Mouse (Mus musculus): ENCODE data around the gene Fcer1g.

Gene Fcer1g

DNA sequence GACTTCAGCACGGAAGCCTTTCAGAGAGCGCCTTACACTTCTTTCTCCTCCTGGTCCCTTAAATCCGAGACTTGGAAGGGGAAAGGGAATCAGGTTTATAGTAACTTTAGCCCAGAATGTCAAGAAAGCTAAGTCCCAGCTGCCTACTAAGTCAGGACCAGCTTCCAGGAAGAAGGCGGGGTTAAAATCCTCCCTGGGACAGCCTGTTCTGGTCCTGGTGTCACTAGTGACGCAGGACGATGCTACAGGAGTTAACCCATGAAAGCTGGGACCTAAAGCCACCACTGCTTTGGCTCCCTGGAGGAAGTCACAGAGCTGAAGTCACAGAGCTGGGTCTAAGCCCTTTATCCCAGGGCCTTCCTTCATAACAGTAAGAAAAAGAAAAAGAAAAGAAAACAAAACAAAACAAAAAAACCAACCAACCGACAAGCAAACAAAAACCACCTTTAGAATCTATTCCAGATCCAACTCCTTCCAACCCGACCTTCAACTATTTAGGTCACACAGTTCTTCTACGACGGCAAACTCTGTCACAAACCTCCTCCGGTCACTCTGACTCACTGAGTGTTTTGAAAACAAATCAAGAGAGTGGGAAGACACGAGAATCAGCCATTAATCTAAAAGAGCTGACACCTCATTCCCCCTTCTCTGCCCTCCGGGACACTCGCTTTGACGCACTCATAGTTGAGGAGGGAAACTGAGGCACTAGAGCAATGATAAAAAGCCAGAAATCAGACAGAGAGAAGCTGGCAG, 6.0 kb upstream of the Fcer1g start:
- DNase-seq = no peak

DNA sequence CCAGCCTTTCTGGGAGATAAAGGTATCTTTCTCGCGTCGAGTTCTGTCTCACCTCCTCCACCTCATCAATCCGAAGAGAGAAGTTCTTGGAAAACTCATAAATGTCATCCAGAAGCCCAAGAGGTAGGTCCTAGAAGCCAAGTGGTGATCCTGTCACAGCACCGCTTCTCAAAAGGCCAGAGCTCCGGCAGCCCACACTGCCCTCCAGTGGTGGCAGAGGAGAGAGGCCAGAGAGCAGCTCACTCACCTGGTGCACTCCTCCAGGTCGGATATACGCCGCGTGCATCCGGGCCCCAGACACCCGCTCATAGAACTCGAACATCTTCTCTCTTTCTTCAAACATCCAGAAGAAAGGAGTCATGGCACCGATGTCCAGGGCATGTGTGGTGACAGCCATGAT, 4.3 kb upstream of the Fcer1g start:
- DNase-seq = no peak

DNA sequence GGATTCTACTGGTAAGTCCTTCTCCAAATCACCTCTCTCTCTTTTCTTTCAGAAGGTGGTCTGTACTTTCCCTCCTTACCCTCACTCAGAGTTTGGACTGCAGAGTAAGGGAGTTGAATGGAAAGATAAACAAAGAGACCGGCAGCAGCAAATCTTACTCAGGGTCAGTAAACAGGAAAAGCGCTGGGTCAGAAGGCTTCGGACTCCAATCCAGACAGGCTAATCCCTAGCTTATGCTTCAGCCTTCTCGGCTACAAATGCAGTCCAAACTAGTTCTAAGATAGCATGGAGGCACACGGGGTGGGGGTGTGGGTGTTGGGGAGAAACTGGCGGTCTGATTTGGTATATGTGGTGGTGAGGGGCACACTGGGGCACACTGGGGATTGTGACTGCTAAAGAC, 3.3 kb upstream of the Fcer1g start:
- no peak for DNase-seq

DNA sequence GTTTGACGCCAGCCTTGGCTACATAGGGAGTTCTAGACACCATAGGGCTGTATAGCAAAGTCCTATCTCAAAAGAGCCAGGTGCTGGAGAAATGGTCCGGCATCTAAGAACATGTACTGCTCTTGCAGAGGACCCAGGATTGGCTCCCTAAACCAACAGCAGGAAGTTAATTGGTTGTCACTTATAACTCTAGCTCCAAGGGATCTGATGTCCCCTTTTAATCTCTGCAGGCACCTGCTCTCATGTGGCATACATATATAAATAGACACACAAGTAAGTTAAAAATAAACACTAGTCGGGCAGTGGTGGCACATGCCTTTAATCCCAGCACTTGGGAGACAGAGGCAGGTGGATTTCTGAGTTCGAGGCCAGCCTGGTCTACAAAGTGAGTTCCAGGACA, 1.6 kb upstream of the Fcer1g start:
- no peak for DNase-seq

DNA sequence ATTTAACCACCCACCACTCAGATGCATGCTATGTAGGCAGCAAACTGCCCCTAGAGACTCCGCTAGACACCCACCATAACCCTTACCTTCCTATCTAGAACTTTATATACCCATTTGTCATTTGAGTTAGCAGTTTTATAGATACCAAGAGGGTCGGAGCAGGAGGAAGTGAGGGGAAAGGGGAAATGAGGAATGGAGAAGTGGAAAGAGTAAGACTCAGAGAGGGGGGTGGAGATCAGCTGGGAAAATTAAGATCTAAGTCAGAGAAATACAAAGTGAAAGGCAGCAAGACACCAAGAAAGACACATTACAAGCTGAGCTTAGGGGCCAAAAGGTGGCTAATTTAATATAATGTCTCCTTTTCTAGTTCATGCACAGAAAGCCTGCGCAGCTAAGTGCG, 373 bp upstream of the Fcer1g start:
- DNase-seq = no peak

DNA sequence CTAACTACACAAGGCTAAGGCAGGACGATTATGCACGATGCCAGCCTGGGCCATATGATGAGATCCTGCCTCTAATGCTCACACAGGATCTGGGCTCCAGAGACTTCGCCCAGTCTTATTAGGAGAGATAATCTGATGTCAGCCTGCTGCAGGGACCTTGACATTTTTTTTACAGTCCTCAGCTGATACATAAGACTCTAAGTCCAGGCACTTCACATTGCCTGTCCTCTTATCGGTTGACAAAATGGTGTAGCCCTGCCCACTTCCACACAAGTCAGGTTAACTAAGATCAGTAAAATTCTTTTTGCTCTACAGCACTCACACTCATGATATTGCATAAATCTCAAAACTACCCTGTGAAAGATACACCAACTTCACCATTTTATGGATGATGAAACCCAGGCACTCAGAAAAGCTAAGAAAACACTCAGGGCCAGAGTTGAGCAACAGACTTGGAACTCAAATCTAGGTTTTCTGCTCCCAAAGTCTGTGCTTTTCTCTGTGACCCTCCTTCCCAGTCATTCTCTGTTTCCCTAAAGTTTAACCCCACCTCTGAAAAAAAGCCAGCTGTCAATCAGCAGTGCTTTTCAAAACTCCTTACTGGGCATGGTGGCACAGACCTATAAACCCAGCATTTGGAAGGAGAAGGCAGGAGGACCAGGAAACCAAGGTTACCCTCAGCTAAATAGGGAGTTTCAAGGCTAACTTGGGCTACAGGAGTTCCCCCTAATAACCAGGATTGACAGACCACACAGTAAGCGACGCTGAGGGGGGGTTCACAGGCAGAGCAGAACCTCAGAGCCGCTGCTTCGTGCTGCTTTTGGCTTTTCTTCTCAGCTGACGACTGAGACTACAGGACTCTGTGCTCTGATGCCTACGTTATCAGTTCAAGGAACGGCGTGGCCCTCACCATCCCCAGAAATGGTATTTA, 1.1 kb downstream of the Fcer1g start:
- no peak for DNase-seq

DNA sequence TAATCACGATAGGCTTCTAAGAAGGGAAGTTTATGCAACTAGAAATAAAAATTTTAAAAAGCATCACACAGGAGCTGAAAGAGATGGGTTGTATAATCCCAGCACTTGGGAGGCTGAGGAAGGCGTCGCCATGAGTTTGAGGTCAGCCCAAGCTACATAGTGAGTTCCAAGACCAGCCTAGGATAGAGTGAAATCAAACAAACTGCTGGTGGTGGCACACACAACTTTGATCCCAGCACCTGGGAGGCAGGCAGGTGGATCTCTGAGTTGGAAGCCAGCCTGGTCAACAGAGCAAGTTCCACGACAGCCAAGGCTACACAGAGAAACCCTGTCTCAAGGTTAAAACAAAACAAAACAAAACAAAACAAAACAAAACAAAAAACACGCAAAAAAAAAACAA, 1.8 kb downstream of the Fcer1g start:
- no peak for DNase-seq

DNA sequence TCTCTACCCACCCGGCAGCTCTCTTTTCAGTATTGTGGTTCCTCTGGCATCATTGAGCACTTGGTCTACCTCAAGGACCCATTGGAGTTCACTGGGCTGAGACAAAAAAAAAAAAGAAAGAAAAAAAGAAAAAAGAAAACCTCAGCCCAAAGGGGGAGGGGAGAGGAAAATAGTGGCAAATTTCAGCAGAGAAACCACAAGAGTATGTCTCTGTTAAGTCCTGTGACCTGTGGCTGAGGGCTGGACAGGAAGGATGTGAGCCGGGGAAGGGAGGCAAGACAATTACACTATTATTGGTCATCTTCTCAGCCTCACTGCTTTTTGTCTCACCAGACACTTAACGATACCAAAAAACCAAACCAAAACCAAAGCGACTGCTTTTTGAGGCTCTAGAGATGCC, 2.3 kb downstream of the Fcer1g start:
- DNase-seq = no peak

DNA sequence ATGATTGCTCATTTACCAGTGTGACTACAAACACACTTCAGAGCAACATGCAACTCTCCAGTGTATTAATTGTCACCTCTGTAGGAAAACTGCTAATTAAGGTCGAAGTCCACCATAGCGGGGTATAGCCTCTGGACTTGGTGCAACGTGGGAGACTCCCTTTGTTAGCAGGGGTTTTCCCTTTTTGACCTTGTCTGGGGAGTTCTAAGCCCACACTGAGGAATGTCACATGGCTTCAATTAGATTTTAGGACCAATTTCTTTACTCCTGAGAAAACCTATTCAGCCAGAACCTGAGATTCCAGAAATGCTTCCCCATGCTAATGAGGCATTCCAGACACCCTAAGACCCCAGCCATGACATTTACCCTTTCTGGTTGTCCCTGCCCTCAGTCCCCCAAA, 4.0 kb downstream of the Fcer1g start:
- DNase-seq = no peak

DNA sequence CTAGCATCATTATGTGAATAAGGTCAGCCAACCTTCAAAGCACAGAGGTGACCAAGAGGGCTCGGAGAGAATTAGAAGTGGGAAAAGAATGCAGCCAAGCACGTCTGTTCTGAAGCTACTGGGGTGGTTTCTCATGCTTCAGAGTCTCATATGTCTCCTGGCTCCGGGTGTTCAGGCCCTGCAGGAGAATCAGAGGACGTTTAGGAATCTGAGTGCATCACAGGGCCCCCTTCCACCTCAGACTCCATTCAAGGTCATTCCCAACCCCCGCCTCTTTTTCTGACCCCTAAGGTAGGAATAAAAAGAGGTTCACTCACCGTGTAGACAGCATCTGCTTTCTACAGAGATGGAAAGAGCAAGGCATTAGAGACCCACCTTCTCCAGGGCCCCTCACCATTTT, 4.4 kb downstream of the Fcer1g start:
- no peak for DNase-seq

DNA sequence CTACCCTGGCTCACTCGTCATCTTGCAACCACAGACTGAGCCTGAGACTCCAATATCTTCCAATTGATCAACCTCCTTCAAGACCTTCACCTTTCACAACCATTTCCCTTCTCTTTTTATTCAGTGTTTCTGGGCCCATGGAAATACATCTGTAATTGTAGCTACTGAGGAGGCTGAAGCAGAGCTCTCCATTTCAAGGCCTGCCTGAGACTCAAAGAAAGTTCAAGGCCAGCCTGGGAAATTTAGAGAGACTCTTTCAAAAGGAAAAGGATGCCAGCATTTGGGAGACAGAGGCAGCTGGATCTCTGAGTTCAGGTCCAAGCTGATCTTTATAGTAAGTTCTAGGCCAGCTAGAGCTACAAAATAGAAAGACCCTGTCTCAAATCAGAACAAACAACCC, 6.3 kb downstream of the Fcer1g start:
- DNase-seq = no peak

DNA sequence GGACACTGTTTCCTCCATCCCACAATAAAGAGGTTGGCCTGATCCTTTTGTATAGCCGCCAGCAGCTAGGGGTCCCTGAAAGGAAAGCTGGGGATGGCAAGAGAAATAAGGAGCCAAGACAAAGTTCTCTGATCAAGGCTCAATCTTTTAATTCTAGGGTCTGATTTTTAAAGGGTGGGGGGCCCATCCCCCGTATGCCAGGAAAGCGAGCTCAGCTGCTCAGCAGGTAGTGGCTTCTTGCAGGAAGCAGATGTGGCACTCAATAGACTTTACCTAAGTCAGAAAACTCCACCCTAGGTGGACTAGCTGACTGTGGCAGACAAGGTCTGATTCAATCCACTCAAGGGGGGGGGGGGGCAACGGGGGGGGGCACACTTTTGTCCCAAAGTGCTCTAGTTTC, 7.4 kb downstream of the Fcer1g start:
- no peak for DNase-seq

DNA sequence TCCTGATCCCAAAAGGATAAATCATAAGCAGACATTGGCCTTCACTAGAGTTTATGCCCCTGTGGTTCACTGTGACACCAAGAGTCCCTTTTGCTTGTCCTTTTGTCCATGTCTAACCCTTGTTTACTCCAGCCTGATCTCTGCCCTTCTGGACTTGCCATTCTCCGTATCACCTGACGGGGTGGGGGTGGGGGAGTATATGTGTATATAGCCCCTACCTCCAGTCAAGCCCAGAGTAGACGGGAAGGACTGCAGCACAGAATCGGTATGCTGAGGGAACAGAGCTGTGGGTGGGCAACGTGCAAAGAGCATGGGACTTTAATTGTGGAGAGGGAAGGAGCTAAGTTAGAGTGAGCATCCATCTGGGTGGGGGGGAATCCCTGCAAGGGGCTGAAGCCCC, 9.3 kb downstream of the Fcer1g start, which contains the start of gene Apoa2:
Apoa2 (plus strand) TSS at position 198 of the 400 bp plus-strand sequence.
- DNase-seq = no peak

DNA sequence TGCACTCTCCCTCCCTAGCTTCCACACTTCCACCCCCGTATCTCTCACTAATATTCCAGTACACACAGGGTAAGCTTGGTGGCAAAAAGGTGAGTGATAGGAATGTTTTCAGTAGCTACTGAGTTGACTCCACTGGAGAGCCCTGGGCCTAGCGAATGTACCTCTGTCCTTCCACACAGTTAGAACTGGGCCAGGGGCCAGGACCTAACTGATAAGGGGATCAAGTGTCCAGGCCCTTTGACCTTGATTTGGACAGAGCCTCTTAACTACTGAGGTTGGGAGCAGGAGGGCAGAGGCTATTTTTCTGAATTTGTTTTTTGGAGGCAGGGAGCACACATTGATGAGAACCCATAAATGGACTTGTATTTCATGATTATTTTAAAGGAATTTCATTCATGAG, 10.4 kb downstream of the Fcer1g start:
- DNase-seq = no peak

DNA sequence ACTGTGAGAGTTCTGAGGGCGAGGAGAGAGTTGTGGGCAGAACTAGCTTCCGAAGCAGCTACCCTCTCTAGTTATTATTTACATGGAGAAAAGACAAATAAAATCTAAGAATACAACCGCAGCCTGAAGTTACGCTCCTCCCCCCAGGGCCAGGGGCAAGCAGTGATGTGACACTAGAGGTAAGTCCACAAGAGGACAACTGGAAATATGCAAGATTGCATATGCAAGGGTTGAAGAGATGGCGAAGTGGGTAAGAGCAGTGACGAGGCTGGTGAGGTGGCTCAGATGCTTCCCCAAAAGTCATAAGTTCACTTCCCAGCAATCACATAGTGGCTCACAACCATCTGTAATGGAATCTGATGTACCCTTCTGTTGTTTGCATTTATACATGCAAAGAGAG, 11.0 kb downstream of the Fcer1g start:
- no peak for DNase-seq

DNA sequence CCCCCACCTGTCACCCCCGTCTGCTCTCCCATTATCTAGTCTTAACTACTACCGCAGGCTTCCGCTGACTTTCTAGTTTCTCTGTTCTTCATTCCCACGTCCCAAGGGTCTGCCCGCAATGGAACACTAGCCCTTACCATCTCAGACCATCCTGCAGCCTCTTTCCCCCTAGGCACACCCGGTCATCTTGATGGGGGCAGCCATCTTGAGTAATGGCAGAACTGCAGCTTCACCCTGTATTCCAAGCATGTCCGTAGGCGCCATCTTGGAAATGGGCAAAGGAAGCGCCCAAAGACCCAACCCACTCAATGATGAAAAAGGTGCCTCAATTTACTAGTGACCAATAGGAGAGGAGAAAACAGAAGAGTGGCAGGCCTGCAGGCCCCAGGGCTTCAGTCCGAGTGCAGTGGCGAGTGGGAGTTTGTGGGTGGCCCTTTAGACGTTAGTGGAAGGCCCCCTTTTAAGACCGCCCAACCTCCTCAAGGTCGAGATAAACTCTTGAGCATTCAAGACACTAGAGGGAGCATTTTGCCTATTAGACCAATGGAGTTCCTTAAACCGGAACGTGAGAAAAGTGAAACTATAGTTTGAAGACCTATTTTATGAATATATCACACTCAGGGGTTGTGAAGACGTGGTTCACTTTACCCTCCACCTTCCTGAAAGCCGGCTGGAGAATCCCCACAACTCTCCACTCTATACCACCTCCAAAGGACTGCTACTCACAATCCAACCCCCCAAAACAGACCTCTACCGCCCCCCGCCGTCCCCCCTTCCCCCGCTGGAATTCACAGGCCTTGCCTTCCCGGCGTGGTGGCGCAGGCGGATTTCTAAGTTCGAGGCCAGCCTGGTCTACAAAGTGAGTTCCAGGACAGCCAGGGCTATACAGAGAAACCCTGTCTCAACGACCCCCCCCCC, 11.7 kb downstream of the Fcer1g start, which contains the start of gene Tomm40l:
Tomm40l (minus strand) TSS at position 277 of the 918 bp plus-strand sequence.
- DNase-seq = peak; percentile 93

DNA sequence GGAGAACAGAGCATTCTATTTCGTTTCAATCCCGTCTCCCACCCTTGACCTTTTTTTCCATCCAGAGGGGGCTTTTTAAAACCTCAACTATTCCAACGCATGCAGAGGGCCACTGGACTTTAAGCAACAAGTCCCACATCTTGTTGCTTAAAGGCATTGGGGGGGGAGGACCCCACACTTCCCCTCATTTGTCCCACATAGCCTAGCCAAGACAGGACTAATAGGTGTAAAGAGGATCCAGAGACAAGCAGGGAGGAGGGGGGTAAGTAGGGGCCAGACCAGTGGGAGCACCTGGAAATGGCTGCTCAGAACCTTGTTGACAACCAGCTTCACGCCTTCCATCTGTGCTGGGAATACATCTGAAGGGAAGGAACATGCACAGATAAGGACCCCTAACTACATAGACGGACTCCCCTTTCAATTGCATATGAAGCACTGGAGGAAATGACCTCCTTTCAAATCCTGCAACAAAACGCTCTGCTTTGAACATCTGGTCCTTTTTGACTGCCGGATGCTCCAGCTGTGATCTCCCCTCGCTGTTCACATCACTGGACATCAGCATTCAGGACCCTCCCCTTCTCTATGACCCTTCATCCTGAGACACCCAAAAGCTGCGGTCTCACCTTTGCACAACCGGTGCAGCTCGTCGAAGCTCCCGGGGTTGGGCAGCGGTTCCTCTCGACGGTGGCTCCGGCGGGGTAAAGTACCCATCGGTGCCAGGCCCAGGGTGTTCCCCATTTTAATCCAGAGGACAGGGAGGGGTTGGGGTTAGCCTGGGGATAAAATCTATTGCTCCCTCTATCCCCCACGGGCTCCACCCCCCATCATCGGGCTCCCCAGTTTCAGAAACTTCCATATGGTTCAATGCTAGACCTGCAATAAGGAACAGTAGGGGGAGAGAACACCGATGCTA, 12.6 kb downstream of the Fcer1g start:
- DNase-seq = peak; percentile 46

DNA sequence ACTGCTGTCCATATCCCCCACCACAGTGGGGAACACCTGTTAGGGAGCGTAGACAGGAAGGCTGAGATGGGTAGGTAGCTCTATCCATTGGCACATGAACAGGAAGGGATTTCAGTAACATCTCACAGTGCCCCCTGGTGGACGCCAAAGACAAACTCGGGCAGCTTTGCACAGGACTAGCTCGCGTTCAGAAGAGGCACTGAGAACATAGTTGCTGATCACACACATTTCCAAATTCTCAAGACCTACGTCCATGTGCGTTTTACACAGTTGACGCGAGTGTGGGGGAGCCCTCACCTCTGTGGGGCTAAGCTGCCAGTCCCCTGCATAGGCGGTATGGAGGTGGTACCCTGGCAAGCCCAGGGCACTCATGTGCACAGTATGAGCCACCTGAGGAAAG, 13.3 kb downstream of the Fcer1g start:
- peak; percentile 81 for DNase-seq

DNA sequence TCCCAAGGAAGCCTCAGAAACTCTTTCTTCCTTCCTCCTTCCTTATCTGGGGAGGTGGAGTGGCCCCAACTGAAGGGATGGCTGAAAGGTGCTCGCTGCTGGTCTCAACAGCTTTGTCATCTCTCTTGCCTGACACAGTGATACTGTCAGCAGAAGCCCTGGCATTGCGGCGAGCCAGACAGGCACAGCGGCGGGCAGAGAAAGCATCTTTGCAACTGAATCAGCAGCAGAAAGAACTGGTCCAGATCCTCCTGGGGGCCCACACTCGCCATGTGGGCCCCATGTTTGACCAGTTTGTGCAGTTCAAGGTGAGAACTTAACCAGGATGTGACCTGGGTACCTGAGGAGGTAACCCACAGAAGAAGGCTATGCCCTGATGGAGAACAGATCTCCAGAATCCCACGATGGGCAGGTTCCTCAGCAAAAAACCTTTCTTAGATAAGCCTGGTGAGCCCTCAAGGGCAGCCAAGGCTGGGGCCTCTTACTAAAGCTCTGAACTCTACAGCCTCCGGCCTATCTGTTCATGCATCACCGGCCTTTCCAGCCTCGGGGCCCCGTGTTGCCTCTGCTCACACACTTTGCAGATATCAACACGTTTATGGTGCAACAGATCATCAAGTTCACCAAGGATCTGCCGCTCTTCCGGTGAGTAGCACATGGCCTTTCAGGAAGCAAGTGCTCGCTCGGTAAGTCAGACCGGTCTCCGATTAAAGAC, 17.8 kb downstream of the Fcer1g start:
- DNase-seq = no peak

DNA sequence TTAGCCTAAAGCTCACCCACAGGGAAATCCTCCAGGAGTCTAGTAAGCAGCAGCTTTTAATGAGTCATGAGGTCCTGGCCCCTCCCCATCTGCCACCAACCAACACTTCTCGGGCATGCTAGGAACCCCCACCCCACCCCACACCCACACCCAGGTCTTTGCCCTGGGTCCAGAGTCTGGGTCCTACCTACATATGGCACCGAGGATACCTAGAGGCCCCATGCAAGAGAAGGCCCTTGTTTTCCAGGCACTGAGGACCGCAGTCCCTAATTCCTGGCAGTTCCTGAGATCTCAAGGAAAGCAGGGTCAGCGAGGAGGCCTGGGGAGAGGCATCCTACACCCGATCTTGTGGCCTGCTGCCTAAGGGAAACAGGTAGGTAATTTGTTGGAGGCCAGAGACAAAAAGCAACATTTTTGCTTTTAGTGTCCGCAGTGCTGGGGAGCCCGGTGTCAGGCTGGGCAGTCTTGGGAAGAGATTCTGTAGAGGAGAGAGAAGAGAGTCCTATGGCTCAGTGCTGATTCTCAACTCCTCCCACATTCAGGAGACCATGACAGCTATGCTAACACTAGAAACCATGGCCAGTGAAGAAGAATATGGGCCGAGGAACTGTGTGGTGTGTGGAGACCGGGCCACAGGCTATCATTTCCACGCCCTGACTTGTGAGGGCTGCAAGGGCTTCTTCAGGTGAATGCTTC, 20.2 kb downstream of the Fcer1g start, which contains the start of gene Nr1i3:
Nr1i3 (plus strand) TSS at position 170 of the 696 bp plus-strand sequence.
- no peak for DNase-seq
